Mouse (Mus musculus): Measurements from ENCODE around the gene Psmc3ip. TPM values are rescaled to one million over a fixed set of nuclear protein-coding genes. Genes with fewer than 3 reads are reported as not detected.
"Not testable (repeated sequence)": the region's sequence is repeated elsewhere in the genome, so short reads cannot be mapped to it uniquely, and the experiment has no call there.

Psmc3ip gene
- total RNA-seq, 2 experiments from 2014 or later = 4.4 to 4.7 TPM

DNA sequence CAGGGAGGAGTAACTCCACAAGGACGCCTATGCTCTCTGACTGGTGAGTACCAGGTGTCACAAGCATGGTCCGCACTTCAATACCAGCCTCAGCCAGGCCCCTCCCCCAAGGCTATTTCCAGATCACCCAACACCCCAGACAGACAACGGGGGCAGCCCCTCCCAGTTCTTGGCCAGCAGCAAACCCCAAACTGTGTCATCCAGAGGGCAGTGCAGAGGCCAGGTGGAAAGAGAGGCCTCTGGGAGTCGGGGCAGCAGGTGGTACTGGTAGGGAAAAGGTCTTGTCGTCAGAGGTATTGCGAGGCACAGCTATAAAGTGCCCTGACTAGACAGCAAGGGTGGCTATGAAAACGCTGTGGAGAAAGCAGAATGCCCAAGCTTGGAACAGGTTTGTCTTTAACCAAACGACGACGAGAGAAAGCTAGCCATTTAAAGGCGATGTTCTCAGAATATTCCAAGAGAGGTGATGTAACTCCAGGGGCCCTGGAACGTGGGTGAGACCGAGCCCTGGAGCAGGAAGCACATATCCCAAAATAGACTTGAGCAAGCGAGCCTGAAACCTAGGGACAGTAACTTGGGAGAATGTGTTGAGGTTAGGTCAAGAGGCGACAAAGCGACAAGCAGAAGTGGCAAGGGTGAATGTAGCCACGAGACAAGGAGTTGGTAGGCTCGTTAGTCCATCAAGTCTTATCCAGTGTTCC lies 35.0 kb upstream of the Psmc3ip start:
- peak overlapping the region; percentile 65; the same call in 1 of the 2 replicates for H3K27ac ChIP-seq
- no peak overlapping the region for H3K4me3 ChIP-seq
- TF ChIP-seq CTCF (conservative IDR thresholded peaks at IDR 0.05) = no peak
- DNase-seq (ENCODE audit: low spot score in 2 of 2) = no peak

DNA sequence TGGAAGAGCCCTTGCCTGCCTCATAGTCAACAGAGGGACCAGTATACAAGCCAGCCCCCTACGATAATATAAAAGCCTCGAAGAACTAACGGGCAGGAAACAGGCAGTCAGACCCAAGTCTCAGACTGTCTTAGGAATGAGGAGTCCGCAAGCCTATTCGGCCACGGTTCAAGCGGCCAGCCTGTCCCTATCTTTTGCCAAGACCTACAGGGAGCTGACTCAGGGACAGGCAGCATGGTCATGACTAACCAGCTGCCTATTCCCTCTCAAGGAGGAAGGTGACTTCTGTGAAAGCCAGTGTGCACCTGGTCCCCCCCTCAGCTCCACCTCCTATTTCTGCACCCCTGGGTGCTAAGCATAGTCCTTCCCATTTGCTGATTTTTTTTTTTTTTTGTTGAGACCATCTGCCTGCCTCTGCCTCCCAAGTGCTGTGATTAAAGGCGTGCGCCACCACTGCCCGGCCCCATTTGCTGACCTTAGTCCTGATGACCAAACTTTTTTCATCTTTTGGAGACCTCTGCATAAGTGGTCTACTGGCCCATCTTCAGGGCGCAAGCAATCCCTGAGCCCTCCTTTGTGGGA lies 33.9 kb upstream of the Psmc3ip start:
- DNase-seq (ENCODE audit: low spot score in 2 of 2) = no peak
- H3K4me3 ChIP-seq = no peak overlapping the region
- TF ChIP-seq CTCF (conservative IDR thresholded peaks at IDR 0.05) = no peak
- H3K27ac ChIP-seq = no peak overlapping the region

DNA sequence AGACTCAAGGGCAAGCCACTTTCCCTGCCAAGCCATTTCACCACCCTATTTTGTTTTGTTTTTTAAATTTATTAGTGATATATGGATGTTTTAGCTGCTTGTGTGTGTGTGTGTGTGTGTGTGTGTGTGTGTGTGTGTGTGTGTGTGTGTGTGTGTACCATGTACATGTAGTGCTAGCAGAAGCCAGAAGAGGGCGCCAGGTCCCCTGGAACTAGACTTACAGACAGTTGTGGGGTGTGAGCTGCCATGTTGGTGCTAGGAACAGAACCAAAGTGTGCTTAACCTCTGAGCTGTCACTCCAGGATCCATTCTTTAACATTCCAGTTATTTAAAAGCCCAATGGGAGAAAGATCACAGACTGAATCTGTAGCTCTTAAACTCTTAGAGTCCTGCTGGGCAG lies 31.8 kb upstream of the Psmc3ip start:
- no peak overlapping the region for H3K4me3 ChIP-seq
- peak; percentile 47 for TF ChIP-seq CTCF (conservative IDR thresholded peaks at IDR 0.05)
- no peak for DNase-seq (ENCODE audit: low spot score in 2 of 2)
- H3K27ac ChIP-seq = no peak overlapping the region

DNA sequence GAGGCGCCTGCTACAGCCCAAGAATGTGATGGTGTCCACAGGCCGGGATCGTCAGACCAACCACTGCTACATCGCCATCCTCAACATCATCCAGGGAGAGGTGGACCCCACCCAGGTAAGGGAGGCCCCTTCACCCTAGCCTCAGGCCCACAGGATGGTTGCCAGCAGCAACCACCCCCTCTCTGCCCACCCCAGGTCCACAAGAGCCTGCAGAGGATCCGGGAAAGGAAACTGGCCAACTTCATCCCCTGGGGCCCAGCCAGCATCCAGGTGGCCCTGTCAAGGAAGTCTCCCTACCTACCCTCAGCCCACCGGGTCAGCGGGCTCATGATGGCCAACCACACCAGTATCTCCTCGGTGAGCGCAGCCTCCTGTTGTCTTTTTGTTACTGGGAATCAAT lies 29.8 kb upstream of the Psmc3ip start:
- not testable (repeated sequence) for H3K27ac ChIP-seq

DNA sequence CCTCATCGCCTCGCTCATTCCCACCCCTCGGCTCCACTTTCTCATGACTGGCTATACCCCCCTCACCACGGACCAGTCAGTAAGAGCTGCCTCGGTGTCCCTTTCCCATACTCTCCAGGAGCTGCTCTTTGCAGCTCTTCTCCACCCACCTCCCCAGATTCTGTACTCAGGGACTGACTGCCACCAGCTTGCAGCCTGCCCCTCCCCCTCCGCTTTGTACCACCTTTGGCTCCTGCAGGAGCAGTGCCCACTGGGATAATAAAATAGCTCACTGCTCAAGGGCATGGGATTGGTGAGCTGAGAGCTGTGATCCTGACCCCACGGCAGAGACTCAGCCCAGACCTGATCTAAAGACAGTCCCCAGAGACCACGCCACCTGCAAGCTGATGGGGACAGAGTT lies 29.3 kb upstream of the Psmc3ip start:
- not testable (repeated sequence) for H3K27ac ChIP-seq; H3K4me3 ChIP-seq; DNase-seq (ENCODE audit: low spot score in 2 of 2)

More for the DNA sequence above, 29.8 kb upstream of the Psmc3ip start:
- not testable (repeated sequence) for H3K4me3 ChIP-seq; DNase-seq (ENCODE audit: low spot score in 2 of 2)

DNA sequence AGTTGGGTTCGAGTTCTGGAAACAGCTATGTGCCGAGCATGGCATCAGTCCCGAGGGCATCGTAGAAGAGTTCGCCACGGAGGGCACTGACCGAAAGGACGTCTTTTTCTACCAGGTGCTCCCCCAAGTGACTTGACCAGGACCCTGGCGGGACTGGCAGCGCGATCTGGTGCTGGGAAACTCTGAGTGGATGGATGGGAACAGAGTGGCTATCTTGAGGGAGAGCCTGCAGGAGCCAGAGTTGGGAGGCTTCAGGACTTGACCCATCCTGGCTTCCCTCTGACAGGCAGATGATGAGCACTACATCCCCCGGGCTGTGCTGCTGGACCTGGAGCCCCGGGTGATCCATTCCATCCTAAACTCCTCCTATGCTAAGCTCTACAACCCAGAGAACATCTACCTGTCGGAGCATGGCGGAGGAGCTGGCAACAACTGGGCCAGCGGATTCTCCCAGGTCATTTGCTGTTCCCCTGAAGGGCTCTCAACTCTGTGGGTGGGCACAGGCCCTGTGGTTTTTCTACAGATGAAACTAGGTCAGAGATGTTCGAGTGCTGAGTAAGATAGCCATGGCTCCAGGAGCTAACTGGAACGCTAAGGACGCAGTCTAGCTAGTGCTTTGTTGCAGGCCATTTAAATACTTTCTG lies 25.4 kb upstream of the Psmc3ip start:
- no peak for DNase-seq (ENCODE audit: low spot score in 2 of 2)

DNA sequence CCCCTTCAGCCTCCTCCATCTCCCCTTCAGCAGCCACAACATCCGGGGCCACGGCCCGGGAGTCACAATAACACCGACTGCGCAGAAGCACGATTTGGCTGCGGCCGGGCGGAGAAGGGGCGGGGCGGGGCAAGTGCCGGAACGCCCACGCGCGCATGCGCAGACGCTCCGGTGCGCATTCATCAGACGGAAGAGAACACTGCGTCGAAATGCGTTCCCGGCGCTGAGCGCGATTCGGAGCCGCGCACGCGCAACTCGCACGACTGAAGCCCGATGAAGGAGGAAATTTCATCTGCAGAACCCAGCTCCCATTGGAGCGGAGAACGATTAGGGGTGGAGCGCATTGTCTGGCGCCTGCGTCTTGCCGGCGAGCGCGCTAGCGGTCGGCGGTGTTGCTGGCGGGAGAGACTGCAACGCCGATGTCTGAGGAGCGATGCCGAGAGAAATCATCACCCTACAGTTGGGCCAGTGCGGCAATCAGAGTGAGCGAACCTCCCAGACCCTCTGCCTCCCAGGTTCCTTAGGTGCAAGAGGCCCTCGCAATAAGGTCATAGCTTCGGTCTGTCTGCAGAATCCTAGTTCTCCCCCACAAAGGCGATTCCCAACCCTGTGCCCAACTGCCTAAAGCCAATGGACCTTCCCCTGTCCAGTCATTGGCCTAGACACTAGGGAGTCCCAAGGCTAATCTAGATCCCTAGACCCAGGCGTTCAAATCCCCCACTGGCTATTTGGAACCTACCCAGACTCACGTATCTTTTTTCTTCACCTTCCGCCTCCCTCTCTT lies 24.7 kb upstream of the Psmc3ip start, which contains the start of the genes Retreg3 and Tubg1:
Gene Retreg3, minus strand, starts transcription at position 133 of the 784 bp plus-strand sequence.
Gene Tubg1, plus strand, starts transcription at position 178 of the 784 bp plus-strand sequence.
- Histone ChIP-seq H3K4me3 (peak within 1 kb of the TSS; percentile 84), H3K27ac (peak within 1 kb of the TSS; percentile 98)
- peak; percentile 99 to 100 for DNase-seq (ENCODE audit: low spot score in 2 of 2)
- 0 out of 2 replicates have a peak, but pooled peaks have one; percentile 7 for TF ChIP-seq CTCF (conservative IDR thresholded peaks at IDR 0.05)

More for the DNA sequence above, 25.4 kb upstream of the Psmc3ip start:
- peak overlapping the region; percentile 77 for H3K4me3 ChIP-seq
- H3K27ac ChIP-seq = peak overlapping the region; percentile 94
- no peak for TF ChIP-seq CTCF (conservative IDR thresholded peaks at IDR 0.05)

DNA sequence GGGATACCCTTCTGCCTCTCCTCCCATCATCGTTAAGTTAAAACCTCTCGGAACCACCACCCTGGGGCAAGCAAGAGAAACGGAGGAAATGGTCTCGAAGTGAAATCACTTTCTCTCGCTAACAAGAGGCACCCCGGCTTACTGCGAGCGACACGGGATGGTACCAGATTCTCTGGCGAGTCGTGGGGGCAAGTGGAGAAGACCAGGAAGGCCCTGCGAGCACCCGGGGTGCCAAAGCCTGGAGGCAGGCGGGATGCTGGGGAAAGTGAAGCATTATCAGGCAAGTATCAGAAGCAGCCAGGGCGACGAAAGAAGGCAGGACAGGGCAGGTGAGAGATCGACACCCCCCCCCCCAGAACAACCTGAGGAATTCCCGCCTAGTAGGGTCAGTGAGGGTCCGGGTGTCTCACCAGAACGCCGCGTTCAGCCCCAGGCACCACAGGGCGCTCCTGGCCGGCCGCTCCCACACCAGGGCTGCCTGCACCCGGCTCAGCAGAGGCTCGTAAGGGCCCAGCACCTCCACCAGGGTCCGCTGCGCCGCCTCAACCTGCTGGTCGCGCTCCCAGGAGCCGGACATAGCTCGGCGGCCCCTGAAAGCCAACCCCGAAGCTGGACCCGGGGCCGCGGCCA lies 24.0 kb upstream of the Psmc3ip start:
- peak; percentile 52 for TF ChIP-seq CTCF (conservative IDR thresholded peaks at IDR 0.05)
- peak overlapping the region; percentile 84 for H3K4me3 ChIP-seq
- H3K27ac ChIP-seq = peak overlapping the region; percentile 98
- no peak for DNase-seq (ENCODE audit: low spot score in 2 of 2)

DNA sequence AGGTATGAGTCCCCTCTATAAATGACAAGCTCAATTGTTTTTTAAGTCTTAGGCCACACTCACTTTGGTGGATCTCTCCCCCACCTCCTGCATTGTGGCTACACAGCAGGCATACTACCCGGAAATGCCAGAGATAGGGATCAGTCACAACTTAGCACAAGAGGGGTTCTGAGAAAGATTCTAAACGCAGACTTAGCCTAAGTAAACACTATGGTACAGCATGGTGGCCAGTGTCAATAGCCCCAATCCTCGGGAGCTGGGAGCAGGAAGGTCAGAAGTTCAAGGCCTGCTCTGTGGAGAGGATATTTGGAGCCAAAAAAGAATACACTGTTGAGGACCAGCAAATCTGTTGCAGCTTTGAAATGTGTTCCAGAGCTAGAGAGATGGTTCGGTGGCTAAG lies 22.9 kb upstream of the Psmc3ip start:
- no peak for TF ChIP-seq CTCF (conservative IDR thresholded peaks at IDR 0.05)
- H3K27ac ChIP-seq = peak overlapping the region; percentile 98; the same call in 1 of the 2 replicates
- H3K4me3 ChIP-seq = peak overlapping the region; percentile 84
- no peak for DNase-seq (ENCODE audit: low spot score in 2 of 2)

DNA sequence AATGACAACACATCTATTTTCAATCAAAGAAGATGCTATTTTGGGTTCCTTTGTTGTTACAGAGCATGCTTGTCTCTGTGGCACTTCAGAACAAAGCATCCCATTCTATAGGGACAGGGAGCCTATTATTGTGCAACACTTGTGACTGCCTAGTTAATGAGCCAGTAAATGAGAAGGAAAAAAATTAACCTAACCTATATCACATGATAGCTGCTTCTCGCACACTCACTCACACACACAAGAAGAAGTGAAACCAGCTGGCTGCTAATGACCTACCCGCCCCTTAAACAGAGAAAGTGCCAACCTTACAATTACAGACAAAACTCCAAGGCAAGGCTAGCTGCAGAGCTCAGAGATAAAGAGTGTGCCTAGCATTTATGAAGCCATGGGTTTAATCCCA lies 20.3 kb upstream of the Psmc3ip start:
- Histone ChIP-seq H3K27ac (peak overlapping the region; percentile 75), H3K4me3 (no peak overlapping the region)
- no peak for TF ChIP-seq CTCF (conservative IDR thresholded peaks at IDR 0.05)
- no peak for DNase-seq (ENCODE audit: low spot score in 2 of 2)

DNA sequence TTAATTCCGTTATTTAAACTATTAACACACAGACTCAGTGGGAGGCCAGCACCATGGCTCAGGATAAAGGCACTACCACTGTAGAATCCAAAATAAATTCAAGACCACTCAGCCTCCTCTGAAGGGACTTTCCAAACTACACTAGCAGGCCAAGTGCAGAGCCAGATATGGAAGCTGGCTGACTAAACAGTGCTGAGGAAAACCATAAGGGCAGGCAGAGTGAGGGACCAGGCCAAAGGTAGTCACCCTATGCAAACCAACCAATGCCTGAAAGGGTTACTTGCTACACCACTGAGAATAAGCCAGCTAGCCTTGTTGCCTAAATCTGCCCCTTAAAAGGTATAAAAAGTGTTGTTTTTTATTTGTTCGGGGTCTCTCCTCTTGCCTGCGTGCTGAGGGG lies 16.9 kb upstream of the Psmc3ip start:
- Histone ChIP-seq H3K27ac (no peak overlapping the region), H3K4me3 (no peak overlapping the region)
- no peak for DNase-seq (ENCODE audit: low spot score in 2 of 2)
- no peak for TF ChIP-seq CTCF (conservative IDR thresholded peaks at IDR 0.05)

DNA sequence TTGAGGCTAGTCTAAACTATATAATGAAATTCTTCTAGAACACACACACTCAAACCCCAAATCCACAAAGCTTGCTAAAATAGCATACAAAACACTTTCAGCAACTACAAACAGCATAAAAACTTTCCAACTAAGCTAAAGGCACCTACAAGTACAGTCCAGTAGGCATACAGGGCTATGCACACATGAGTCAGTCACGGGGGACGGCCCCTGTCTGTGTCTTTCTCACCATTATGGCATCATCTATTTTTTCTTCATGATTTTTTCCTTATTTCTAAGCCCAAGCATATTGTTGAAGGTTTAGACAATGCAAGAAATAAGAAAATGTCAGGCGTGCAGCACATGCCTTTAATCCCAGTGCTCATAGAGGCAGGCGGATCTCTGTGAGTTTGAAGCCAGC lies 15.9 kb upstream of the Psmc3ip start:
- no peak for TF ChIP-seq CTCF (conservative IDR thresholded peaks at IDR 0.05)
- H3K4me3 ChIP-seq = no peak overlapping the region
- no peak for DNase-seq (ENCODE audit: low spot score in 2 of 2)
- no peak overlapping the region for H3K27ac ChIP-seq
